In the genomic region with DNA sequence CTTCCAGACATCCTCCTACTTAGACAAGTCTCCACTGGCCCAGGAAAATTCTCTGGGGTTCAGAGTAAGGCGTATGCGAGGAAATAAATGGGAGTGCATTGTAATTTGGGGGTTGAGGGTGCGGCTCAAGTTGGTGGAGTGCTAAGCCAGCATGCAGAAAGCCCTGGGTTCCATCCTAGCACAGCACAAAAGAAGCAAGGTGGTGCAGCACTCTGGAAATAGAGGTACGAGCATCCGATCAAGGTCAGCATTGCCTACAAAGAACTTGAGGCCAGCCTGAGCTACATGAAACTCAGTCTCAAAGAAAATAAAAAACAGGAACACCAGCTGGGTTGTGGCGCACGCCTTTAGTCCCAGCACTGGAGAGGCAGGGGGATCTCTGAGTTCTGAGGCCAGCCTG, we compare ENCODE assay signal across 9 mouse cellular contexts. TPM values are rescaled to one million over a fixed set of nuclear protein-coding genes. Genes with fewer than 3 reads are reported as not detected.
DNase-seq lines count a peak whose midpoint lies in the region; ATAC-seq and TF ChIP-seq lines count a peak whose summit lies in the region.
"Had no signal": no experiment of that assay in that cellular context is flagged by ENCODE, and none has a peak within 500 bp of the region (broad histone marks: within the 10 kb centered on the region; RNA-seq: fewer than 3 reads in every experiment).

A gene (minus strand): TSS at position 101 of the 400 bp plus-strand sequence.

- no peaks in the 10 kb centered on the region for H3K9me3 ChIP-seq in embryonic facial prominence, embryonic 13.5 days
- H3K9me3 ChIP-seq in intestine, embryonic 15.5 days: no peaks in the 10 kb centered on the region
- H3K9me3 ChIP-seq in neural tube, embryonic 13.5 days: no peaks in the 10 kb centered on the region

- H3K27me3 ChIP-seq in embryonic facial prominence, embryonic 13.5 days: no peaks in the 10 kb centered on the region; the same call in 1 of the 2 replicates
- H3K27me3 ChIP-seq in intestine, embryonic 15.5 days (replicated peaks): no peaks in the 10 kb centered on the region
- H3K27me3 ChIP-seq in neural tube, embryonic 13.5 days: 0 out of 2 replicates have a peak, but pooled peaks cover 8% of the 10 kb centered on the region

- H3K4me1 ChIP-seq in embryonic facial prominence, embryonic 13.5 days: peaks cover 57% of the 10 kb centered on the region
- H3K4me1 ChIP-seq in intestine, embryonic 15.5 days (replicated peaks): peaks cover 28% of the 10 kb centered on the region
- peaks cover 49% of the 10 kb centered on the region for H3K4me1 ChIP-seq in neural tube, embryonic 13.5 days (replicated peaks)

- H3K27ac ChIP-seq in left cerebral cortex, adult 2 months: peak within 1 kb of the TSS; percentile 57; the same call in 1 of the 2 replicates
- peak within 1 kb of the TSS; percentile 95 for H3K27ac ChIP-seq in embryonic facial prominence, embryonic 13.5 days
- H3K27ac ChIP-seq in intestine, embryonic 15.5 days: peak within 1 kb of the TSS; percentile 76; the same call in 1 of the 2 replicates
- H3K27ac ChIP-seq in neural tube, embryonic 13.5 days (replicated peaks): peak within 1 kb of the TSS; percentile 97

- ATAC-seq in embryonic facial prominence, embryonic 13.5 days (ENCODE audit: insufficient number of reproducible peaks, insufficient read depth, low FRiP score, low TSS enrichment, low read depth): no peak
- ATAC-seq in intestine, embryonic 15.5 days: no peak
- no peak for ATAC-seq in neural tube, embryonic 13.5 days (ENCODE audit: low read depth)

- peak within 1 kb of the TSS; percentile 81 for H3K4me2 ChIP-seq in embryonic facial prominence, embryonic 13.5 days
- peak within 1 kb of the TSS; percentile 93 for H3K4me2 ChIP-seq in intestine, embryonic 15.5 days (replicated peaks)
- H3K4me2 ChIP-seq in neural tube, embryonic 13.5 days: peak within 1 kb of the TSS; percentile 79

- H3K4me3 ChIP-seq in left cerebral cortex, adult 2 months: peak within 1 kb of the TSS; percentile 63
- peak within 1 kb of the TSS; percentile 77 for H3K4me3 ChIP-seq in embryonic facial prominence, embryonic 13.5 days
- peak within 1 kb of the TSS; percentile 80 for H3K4me3 ChIP-seq in intestine, embryonic 15.5 days (replicated peaks)
- peak within 1 kb of the TSS; percentile 81 for H3K4me3 ChIP-seq in neural tube, embryonic 13.5 days

- H3K36me3 ChIP-seq in embryonic facial prominence, embryonic 13.5 days: no peaks in the 10 kb centered on the region
- H3K36me3 ChIP-seq in intestine, embryonic 15.5 days: no peaks in the 10 kb centered on the region
- H3K36me3 ChIP-seq in neural tube, embryonic 13.5 days: no peaks in the 10 kb centered on the region

- WGBS in embryonic facial prominence, embryonic 13.5 days: 90% methylated on average over 7 of the region's 7 CpGs
- WGBS in intestine, embryonic 15.5 days: 97% methylated on average over 7 of the region's 7 CpGs
- 92% methylated on average over 7 of the region's 7 CpGs for WGBS in neural tube, embryonic 13.5 days

- peak within 1 kb of the TSS; percentile 98 for H3K9ac ChIP-seq in embryonic facial prominence, embryonic 13.5 days
- peak within 1 kb of the TSS; percentile 87 for H3K9ac ChIP-seq in intestine, embryonic 15.5 days
- H3K9ac ChIP-seq in neural tube, embryonic 13.5 days: peak within 1 kb of the TSS; percentile 99

- no peak for TF ChIP-seq CTCF in left cerebral cortex, adult 2 months (IDR thresholded peaks at IDR 0.05)

- DNase-seq in left cerebral cortex, adult 2 months (ENCODE audit: extremely low spot score in 1 of 2, low spot score in 2 of 2): no peak
- no peak for DNase-seq in left cerebral cortex, postnatal 25 days (ENCODE audit: low spot score in 2 of 2)
- no peak for DNase-seq in cerebellum, postnatal 4 days (ENCODE audit: low spot score in 2 of 2)
- no peak for DNase-seq in layer of hippocampus, adult 11-12 months (ENCODE audit: low spot score)
- DNase-seq in left cerebral cortex, postnatal 10 days (ENCODE audit: extremely low spot score in 1 of 2, low spot score in 2 of 2): no peak

- intact Hi-C loops in left cerebral cortex, adult 2 months (cut with DNase I): loop anchor here (5.0 kb wide), 1 partner anchor 87 kb away; a partner anchor contains a TSS
- intact Hi-C loops in left cerebral cortex, postnatal 25 days (cut with DNase I): loop anchor here (5.0 kb wide), 1 partner anchor 97 kb away; no protein-coding TSS in a partner anchor
- intact Hi-C loops in left cerebral cortex, postnatal 10 days (cut with DNase I): loop anchor here (5.0 kb wide), 1 partner anchor 172 kb away; no protein-coding TSS in a partner anchor

RNA-seq across cellular contexts. Expression of the gene that starts here (rescaled TPM):
- 1 to 10 TPM; 2.0 to 3.0 TPM for total RNA-seq in left cerebral cortex, adult 2 months (2021)
- total RNA-seq in left cerebral cortex, postnatal 25 days (2021): 1 to 10 TPM; 2.6 to 3.2 TPM
- polyA plus RNA-seq in embryonic facial prominence, embryonic 13.5 days (2015; fragmentation: Nextera tagmentation; extraction: Ambion mirVana): 2.9 and 5.2 TPM in 2 replicates
- polyA plus RNA-seq in intestine, embryonic 15.5 days (2015; fragmentation: Nextera tagmentation; extraction: Ambion mirVana): 2.5 and 2.9 TPM in 2 replicates
- 6.1 and 10.1 TPM in 2 replicates for polyA plus RNA-seq in neural tube, embryonic 13.5 days (2015; fragmentation: Nextera tagmentation; extraction: Ambion mirVana)
- 1 to 10 TPM; 5.4 to 6.8 TPM for total RNA-seq in left cerebral cortex, postnatal 10 days (2021)
- total RNA-seq: neutrophil, adult 5-6 weeks had no signal
